Mouse (Mus musculus) cerebellum, postnatal 25 days (tissue): ENCODE data around the gene Msh2.
A peak's percentile ranks its signal among the peaks of the same experiment; 100 is the strongest.

Experiments used
- DNase-seq, 2 experiments: peaks; one replicate each; pipeline ENCODE4 v3.0.0; 2021; ENCODE audit warnings: mixed read lengths in 2 of 2

Msh2 gene

DNA sequence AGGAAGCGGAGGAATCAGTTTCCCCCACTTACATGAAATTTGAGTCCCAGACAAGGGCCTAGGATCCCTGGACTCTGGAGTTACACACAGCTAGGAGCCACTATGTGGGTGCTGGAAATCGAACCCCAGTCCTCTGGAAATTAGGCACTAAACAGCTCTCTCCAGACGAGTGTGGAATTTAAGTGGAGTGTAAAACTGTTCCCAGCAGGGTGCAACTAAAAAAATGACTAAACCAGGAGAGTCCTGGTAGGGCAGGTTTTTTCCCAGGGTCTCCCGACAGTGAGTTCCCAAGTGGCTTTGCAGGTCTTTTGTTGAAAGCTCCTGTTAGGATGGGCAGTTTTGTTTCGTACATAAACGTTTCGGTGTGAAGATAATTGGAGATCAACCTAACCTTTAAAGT, 52.6 kb downstream of the Msh2 start:
- DNase-seq: no peak

DNA sequence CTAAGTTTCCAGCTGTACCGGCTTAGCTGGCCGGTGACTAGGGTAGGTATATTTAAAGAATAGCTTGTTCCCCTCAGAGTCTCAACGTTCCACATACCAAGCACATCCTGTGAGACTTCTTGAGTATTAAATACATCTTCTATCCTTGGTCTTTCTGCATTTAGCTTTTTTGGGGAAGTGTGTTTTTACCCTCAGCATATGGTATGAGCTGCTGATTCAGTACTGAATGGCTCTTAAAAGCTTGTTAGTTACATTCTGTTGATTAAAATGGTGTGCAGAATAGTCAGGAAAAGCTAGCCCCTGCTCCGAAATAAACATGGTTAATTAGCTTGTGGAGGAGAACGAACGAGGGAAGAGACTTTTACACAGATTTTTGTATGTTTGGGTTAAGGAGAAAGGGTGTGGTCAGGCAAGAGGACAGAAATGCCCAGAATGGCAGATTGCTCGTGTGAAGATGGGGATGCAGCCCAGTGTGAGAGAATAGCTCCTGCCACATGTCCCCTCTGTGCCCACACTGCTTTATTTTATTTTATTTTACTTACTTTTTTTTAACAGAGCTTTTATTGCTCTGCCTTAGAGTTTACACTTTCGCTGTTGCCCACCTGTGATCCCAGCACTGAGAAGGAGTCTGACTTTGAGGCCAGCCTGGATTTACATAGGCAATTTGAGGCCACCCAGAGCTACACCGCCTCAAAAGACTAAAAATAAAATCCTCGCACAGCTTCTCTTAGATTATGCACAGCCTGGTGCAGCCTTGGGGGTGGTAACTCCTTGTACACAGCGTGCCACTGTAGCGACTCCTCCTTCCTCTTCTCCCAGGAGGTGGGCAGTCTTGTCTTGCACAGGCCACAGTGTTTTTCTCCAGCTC, 54.6 kb downstream of the Msh2 start:
- no peak for DNase-seq

DNA sequence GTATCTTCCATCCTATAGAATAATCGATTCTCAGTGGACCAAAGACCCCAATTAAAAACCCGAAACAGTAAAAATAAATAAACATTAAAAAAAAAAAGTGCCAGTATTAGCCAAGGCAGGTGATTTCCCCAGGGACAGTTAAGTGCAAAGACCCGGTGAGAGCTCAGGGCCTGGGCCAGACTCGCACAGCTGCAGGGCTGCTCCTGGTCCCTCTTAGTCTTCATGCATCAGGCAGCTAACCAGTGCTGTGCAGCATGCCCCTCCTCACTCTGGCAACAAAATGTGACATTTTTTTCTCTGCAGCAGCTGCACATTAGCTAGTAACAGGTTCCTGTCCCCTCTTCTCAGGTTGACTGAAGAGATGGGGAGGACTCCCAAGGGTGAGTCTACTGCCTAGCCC, 59.8 kb downstream of the Msh2 start:
- DNase-seq: no peak

DNA sequence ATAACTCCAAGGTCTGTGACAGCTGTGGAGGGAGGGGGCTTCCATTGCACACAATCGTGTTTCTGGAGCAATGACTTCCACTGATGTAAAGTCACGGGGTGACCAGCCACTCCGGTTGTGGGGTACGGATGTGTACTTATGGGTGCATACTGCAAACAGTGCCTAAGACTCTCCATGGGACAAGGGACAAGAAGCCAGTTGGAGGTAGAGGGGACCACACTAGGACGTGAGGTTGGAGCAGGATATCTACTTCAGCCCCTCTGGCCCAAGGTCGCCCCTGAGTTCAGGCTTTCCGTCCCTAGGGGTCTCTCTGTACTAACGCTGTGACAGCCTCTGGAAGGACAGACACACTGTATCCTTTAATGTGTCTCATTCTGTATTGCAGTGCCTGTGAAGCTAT, 62.3 kb downstream of the Msh2 start:
- no peak for DNase-seq

DNA sequence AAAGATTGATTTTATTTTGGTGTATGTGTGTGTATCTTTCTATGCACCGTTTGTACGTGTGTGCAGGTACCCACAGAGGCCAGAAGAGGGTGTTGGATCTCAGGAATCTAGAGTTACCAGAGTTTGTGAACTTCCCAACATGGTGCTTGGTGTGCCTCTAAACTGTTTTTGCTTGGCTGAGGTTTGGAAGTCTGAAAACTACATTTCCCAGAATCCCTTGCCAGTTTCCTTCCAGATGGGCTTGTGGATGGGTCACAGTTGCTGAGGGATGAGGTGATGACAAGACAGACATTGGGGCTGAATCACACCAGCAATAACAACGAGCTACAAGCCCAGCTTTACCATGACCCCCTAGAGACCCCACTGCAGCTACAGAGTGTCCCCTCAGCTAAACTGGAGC, 65.0 kb downstream of the Msh2 start:
- DNase-seq: no peak

DNA sequence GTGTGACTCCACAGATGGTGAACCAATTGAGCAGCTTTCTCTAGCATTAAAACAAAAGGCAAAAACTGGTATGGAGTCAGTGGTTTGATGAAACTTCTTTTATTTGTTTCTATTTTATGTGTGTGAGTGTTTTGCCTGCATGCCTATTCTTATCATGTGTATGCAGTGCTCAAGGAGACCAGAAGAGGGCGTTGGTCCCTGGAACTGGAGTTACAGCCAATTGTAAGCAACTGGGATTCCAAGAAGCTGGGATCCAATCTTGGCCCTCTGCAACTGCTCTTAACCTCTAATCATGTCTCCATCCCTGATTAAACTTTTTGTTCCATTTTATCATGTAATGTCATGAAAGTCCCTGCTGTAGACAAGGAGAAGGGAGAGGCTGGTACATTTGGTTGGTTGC, 67.7 kb downstream of the Msh2 start:
- DNase-seq: peak in 1 of 2 experiments; percentile 47

DNA sequence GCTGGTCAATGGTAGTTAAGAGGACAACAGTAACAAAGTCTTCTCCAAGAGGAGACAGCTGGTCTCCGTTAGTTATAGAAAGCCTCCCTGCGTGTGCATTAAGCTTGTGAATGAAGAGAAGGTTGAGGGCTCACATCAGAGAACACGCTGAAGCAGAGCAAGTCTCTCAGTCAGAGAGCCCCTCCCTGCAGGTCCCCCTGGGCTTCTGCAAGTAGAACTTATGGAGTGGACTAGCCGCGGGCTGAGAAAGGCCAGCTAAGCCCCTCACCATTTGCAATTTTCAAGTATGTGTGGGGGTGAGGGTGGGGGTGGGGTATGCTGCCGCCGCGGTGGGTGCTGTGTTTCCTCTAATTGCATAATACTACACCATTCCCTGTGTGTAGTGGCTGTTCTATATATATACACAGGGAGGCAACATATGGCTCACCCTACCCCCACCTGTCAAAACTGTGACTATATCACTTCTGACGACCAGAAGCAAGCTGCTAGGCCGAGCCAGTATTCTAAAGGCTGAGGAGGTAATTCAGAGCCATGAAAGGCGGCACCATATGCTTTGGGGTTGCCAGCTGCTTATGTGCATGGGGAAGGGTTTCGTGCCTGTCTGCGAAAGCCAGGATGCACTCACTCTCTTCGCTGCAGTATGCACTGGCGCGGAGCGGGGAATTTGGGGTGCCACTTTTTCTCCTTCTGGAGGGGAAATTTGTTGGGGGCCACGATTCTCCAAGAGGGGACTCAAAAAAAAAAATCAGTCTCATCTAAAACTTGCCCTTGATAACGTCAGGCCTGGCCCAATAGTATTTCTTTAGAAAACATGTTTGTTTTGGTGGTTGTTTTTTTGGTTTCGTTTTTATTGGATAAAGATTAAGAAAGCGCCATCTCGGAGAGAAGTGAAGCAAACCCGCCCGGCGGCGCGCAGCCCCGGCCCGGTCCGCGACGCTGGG, 73.1 kb downstream of the Msh2 start:
- DNase-seq: peak; percentile 73 to 77

DNA sequence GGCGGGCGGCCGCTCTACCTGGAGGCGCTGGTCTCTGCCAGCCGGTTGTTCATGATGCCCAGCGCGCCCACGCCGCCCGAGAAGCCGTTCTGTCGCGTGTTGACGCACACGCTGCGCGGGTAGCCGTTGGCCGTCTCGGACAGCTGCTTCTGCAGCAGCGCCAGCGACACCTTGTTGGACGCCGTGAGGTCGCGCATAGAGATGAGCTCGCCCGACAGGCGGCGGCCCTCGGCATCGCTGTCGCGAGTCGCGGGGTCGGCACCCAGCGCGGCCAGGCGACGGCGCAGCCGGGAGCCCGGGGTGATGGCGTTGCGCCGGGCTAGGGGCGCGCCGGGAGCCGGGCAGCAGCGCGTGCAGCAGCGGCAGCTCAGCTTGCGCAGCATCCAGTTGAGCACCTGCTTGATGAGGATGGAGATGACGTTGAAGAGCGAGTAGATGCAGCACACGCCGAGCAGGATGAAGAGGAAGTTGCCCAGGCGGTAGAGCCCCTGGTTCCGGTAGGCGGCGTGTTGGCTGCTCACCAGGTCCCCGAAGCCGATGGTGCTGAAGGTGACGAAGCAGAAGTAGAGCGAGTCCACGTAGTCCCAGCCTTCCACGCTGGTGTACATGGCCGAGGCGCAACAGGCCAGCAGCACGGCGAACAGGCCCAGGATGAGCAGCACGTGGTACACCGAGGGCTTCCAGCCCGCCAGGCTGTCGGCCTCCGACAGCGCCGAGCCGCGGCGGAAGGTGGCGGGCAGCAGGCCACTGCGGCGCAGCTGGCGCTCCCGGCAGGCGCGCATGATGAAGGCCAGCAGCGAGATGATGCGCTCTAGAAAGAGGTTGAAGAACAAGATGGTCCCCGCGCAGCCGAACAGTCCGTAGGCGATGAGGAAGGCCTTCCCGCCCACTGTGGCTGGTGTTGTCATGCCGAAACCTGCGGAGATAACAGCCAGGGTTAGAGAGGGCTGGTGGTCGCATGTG, 74.1 kb downstream of the Msh2 start:
- DNase-seq: peak; percentile 72 to 73

DNA sequence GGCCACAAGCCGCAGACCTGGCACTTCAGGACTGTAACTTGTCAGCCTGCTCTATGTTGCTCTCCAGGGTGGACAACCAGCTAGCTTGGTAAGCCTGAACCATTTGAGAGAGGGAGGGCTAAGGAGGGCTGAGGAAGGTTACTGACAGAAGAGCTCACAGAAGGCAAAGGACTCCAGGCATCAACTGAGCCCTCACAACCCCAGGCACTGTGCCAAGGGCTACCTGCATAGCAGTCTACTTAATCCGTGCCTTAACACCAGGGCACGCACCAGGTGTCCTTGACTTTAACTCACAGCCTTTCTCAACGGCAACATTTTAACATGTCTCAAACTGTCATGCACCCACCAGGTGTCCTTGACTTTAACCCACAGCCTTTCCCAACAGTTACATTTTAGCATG, 88.2 kb downstream of the Msh2 start:
- peak; percentile 58 to 80 for DNase-seq

DNA sequence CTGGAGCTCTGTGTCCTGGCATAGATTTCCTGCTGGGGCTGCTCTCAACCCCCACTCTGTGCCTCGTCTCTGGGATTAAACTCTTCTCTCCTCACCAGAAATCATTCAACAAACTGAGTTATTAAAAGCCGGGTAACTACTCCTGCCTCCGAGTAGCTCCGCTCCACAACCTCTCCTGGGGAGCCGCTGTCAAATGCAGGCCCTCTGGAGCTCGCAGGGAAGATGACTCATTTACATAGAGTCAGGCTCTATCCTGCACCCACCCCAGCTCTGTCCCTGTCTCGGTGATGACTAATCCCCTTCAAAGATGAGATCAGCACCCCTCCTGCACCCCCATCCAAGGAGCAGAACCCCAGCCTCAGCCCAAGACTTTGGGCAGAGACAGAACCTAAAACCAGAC, 91.0 kb downstream of the Msh2 start:
- peak in 1 of 2 experiments; percentile 44 for DNase-seq

DNA sequence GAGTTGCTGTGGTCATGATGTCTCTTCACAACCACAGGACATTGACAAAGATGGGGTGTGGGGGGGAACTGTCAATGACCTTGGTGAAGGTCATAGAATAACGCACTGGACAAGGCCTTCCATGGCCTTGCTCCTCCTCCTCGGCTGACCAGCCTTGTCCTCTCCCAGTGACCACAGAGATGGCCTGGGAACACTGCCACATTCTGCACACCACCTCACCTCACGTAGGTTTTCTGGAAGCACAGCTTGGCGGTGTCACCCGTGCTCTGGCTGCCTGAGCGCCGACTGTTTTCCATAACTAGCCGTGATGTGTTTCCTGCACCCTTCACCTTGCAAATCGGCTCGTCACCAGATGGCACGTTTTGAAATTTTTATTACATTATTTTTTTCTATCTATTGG, 92.9 kb downstream of the Msh2 start:
- peak; percentile 46 to 73 for DNase-seq

DNA sequence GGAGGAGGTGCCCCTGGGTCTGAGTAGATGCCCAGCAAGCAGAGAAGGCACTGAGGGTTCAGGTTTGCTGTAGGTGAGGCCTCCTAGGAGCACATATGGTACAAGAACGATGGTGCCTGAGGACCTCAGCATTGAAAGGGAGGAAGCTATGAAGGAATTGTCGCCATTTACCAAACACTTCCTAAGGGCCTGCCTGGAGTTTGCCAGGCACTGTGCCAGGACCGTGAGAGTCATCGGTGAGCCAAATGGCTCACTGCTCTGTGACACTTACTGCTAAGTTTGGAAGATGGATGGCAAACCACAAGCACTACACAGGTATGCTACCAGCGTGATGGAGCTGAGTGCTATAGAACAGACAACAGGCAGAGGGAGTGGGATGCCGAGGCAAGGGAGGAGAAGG, 94.8 kb downstream of the Msh2 start:
- peak; percentile 60 to 77 for DNase-seq

DNA sequence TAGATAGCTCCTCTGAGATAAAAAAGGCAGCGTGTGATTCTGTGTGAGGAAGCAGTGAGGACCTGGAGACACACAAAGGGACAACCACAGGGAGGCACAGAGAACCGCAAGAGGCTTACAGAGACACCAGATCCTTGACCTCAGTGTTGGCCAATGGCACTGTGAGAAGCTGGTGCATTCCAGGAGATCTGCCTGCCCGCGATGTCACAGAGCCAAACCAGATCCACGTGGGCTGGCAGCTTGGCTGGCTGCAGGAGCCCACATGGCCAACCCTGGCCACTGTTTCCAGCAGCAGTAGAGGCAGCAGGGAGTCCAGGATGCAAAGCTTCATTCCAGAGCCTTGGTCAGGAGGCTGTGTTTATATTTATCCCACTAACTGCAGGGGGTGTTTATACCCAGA, 98.6 kb downstream of the Msh2 start:
- DNase-seq: peak; percentile 91 to 93

DNA sequence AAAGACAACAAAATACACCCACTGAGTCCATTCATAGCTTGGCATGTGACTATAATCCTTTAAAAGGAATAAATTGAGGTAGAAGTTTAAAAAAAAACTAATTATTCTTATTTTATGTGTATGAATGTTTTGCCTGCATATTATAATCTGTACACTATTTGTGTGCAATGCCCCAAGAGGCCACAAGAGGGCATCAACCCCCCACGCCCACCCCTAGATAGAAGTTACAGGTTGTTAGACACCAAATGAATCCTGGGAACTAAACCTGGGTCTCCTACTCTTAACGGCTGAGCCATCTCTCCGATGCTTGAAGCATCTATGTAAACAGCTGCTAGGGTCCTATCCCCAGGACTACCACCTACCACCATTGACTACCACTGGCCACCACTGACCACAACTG, 101.0 kb downstream of the Msh2 start:
- no peak for DNase-seq
